Mouse (Mus musculus) v-Abl transformed pro-B cells (cell line): ENCODE measurements around the gene Wdr26.

Experiments used
- in situ Hi-C, 2 experiments: fragments of 400-800 bp; cut with MboI; formaldehyde crosslinking; loops; one replicate each; pipeline ENCODE4 v1.15.1; 2025; ENCODE audit not compliant: unreplicated experiment in 2 of 2

The Wdr26 gene

DNA sequence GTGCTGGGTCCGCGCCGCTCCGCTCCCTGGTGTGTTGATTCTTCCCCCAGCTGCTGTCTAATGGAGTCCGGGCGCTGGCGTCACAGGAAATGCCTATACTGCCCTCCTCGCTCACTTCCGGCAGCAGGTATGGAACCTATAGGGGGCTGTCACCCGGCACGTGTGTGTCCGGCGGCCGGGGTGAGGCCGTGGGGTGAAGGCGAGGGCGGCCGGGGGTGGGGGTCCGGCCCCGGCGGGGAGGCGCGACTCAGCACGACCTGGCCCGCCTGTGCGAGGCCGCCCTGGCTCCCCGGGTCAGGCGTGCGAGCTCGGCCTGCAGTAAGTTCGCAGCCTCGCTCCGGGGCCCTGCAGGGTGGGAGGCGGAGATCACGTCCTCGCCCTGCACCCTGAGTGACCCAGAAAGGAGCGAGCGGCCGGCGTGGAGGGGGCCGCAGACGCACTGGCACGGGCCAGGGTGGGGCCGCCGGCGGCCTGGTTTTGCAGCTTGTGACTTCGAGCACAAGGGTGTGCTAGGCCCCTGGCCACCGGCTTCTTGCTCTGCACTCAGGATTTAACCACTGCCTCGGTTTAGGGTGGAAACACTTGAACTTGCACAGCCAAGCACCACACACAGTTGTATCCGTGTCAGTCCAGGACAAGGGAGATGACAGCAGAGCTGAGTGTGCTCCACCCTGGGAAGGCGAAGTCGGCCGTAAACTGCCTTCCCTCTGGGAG, at the start of gene Wdr26:
TSS of gene Wdr26 (minus strand) at position 82 of the 714 bp plus-strand sequence.
- in situ Hi-C loops = no loop called here

DNA sequence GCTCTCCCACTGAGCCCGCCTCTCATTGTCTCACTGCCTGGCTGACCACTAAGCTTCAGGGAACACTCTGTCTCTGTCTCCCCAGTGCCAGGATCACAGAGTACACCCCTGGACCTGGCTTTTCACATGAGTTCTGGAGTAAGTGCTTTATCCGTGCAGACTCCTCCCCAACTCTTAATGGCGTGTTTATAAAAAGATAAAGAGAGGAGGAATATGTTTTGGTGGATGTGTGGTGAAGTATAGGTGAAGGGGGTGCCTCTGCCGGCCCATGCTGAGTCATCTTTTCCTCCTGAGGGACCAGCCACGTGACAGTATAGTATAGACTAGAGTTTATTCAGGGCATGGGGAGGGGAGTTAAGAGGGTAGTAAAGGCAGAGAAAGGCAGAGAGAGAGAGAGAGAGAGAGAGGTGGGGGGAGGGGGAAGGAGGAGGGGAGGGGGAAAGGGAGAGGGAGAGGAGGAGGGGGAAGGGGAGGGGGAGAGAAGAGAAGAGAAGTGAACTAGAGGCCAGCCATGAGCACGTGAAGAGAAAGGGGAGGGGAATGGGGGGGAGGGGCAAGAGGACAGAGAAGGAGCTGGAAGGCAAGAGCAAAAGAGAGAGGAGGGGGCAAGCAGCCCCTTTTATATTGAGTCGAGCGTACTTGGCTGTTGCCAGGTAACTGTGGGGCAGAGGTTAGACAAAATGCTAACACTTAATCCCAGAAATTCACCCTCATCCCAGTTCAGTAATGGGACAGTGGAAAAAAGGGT, 49.3 kb upstream of the Wdr26 start:
- in situ Hi-C loops = no loop called here

DNA sequence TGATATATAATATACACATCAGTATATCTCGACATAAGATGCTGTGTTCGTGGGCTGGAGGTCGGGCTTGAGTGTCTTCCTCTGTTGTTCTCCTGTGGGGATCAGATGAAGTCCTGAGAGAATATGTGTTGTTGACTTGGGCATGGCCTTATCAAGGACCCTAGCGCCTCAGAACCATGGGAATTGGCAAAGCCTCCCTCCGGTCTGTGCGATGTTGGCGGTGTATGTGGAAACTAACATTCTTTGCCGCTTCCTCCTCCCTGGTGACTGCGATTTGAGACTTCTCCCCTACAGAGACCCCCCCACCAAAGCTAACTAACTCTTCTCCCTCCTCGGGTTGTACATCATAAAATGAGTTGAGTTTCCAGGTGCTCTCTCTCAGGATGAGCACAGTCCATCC, 48.6 kb upstream of the Wdr26 start:
- in situ Hi-C loops = no loop called here

DNA sequence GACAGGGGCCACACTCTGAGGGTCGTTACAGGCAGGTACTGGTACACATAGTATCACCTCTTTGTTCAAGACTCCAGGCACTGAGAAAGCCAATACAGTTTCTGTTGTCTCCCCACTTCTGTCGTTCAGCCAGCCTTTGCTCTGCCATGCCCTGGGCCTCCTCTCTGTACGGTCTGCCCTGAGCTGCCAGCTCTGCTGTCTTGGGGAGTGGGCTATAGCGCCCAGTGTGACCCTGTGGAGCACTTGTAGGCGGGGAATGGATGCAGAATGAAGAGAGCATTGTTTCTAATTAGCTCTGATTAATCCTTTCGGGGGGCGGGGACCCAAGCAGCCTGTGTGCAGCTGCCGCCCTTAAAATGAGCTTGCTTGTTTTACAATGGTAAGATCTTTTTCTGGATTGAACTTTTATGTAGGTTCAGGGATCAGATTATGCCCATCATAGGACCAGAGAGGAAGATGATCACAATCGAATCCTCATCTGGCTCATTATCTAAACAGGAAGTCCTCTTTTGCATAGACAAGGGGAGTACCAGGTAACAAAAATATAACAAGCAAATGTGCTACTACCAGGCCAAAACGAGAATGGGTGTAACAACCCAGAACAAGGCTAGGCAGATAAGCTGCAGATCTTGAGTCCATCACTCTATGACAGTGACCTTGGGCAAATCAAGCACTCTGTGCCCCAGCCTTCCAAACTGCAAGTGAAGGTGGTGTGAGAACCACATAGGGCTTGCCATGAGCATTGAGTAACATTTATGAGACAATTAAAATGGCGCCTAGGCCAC, 48.0 kb upstream of the Wdr26 start:
- in situ Hi-C loops = loop anchor here in 1 of 2 experiments (10.0 kb wide), 1 partner anchor 265 kb away; no protein-coding TSS in a partner anchor

DNA sequence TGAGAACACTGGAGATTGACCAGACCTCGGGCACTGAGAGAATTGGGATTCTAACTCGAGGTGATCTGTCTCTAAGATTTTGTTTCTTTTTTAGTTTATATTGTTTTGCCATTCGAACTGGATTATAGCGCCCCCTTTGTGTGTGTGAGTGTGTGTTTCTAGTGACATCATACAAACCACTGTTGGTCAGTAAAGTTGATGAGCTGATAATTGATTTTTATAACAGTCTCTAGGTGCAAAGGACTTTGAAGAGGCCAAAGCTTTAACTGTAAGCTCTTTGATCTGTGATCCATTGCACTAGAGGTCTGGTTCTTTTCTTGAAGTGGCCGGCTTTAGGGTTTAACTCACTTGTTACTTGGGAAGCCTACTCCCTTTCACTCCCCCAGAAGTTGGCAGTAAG, 47.3 kb upstream of the Wdr26 start:
- in situ Hi-C loops = loop anchor here in 1 of 2 experiments (10.0 kb wide), 1 partner anchor 264 kb away; no protein-coding TSS in a partner anchor

DNA sequence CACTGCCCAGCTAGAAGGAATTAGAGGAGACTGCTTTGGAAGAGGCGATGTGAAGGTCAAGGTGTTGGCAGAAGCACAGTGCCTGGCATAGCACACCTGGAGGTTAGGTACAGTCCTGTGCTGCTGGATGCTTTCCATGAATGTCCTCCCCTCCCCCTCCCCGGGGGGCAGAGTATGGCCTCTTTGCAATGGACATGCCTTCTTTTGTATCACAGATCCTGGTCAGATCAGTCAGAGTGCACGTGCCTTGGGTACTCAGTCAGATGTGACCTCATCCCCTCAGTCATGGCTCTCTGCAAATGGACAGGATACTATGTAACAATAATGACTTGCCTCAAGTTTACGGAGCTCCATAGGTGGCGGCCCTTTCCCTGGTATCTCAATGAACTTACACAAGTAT, 46.8 kb upstream of the Wdr26 start:
- in situ Hi-C loops = loop anchor here in 1 of 2 experiments (10.0 kb wide), 1 partner anchor 264 kb away; no protein-coding TSS in a partner anchor

DNA sequence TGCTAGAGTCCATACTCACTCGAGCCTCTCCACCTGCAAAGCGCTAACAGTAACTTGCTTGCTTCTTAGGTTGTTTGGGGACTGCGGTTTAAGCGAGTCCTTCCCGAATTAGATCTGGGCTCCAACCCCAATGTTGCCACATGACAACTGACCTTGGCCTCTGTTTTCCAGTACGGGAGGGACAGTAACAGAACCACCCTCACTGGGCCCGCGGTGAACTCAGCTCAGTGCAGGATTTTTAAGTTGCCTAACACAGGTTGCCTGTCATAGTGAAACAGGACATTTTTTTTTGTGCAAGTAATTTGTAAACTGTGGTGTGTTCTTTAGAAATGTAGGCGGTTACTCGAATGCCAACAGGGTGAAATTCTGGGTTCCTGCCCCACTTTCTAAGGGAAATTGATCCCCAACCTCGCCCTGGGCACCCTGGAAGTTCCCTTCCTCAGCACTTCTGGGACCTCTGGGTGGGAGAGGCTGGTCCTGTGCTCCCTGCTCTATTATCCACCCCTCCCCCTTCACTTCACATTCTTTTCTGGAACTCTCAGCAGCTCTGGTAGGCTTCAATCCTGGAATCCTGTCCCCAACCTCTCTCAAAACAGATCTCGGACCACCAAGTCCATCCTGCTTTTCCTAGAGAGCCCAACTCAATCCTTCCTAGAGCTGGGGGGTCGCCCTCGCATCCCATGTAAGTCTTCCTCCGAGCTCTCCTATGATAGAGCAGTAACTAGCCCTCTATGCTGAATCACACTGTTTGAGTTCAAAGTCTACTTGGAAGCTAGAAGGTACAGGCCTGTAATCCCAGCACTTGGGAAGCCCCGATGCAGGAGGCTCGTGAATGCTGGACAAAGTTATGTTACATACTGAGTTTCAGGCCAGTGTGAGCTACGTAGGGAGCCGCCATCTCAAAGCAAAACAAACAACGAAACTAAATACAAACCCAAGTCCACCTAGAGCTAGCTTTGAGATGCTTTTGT, 46.1 kb upstream of the Wdr26 start:
- in situ Hi-C loops = loop anchor here in 1 of 2 experiments (10.0 kb wide), 1 partner anchor 263 kb away; no protein-coding TSS in a partner anchor

DNA sequence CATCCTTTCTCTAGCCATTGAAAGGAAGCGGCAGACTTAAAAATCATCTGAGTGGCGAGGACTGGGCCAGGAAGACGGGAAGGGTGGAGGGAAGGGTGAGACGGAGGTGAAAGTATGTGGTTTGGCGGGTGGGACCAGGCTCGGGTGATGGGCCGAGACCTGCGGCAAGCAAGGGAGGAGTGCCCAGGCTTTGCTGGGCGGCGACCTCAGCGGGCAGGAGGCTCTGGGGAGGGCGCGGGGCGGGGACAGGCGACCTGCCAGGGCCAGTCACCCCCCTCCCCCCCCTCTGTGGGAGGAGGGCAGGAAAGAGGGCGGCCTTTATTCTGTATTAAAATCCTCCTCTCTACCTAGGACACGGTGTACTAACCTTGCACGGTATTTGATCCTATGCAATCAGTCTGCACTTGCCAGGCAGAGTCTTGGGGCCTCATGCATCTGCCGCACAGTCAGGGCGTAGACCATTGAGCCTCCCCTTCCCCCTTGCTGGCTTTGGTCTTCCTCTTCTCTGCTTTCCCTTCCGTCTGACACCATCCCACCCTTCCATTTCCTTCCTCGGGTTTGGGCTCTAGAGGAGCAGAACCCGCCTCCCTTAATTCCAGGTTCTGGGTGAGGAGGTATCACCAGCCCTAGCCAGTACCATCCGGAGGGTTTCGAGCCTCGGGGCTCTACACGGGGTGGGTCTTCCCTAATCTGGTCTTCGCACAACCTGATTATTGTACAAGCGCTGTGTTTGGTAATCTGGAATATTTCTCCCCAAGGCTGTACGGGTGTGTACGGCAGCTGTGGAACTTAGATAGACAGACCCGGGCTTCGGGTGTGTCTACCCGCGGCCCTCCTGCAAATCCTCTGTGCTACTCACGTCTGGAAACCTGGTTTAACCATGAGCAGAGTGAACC, 45.1 kb upstream of the Wdr26 start:
- in situ Hi-C loops = loop anchor here in 1 of 2 experiments (10.0 kb wide), 1 partner anchor 262 kb away; no protein-coding TSS in a partner anchor

DNA sequence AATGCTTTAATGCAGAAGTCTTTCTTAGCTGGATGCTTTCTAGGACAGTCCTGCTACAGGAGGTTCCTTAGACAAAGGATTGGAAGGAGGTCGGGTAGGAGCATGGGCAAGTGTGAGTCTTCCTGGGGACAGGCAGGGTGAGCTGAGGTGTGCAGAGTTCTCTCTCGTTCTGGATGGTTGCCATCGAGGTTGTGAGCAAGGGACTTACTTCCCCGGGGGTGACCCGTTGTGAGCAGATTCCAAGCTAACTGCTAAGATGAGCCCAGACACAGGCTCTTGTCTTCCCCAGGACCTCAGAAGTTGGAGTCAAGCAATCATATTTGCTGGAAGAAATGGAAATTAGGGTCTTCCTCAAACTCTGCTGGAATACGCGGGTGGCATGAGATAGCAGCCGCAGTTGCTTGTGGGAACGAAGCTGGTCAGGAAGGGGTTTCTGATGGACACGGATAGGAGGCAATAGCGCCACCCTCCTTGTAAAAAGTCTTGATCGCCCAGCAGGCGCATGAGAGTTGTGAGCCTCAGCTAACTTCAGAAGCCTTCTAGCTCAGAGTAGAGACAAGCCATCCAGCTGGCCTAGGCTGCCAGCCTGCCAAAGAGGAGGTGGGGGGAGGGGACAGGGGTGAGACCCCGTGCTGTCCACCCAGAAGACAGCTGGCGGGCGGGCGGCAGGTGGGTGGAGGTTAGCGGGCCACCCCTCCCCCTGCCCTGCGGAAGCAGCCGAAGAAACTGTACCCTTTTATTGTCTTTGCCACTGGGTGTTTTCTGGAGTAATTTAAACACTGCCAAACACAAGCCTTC, 44.3 kb upstream of the Wdr26 start:
- in situ Hi-C loops = loop anchor here in 1 of 2 experiments (10.0 kb wide), 1 partner anchor 261 kb away; no protein-coding TSS in a partner anchor

DNA sequence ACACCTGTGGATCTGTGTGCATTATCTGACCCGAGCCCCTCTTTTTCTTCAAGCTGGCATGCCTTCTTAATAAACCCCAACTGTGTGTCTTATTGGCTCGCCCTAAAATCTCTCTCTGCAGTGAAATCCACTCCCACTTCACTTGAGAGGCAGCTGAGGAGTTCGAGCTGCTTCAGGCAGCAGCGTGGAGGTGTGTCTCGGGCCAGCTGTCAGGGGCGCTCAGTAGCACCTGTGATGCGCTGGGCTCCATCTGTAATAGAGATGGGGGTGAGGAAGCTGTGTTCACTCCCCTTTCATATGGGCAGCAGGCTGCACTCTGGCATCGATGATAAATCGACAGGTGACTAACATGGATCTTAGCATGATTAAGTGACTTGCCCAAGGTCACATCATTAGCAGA, 43.6 kb upstream of the Wdr26 start:
- in situ Hi-C loops = loop anchor here in 1 of 2 experiments (10.0 kb wide), 1 partner anchor 261 kb away; no protein-coding TSS in a partner anchor

DNA sequence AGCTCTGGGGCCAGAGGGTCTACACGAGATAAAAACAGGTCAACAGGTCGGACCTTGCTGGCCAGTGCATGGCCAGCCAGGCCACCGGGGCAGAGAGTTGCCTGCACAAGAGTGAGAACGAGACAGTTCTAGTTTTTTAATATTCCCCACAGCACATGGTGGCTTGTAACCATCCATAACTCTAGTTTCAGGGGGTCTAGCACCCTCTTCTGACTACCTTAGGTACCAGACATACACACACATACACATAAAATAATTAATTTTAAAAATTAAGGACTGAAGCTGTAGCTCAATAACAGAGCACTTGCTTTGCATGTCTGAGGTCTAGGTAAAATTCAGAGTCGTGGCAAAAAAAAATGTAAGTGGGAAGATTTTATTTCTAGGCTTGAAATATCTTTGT, 39.8 kb upstream of the Wdr26 start:
- in situ Hi-C loops = loop anchor here in 1 of 2 experiments (10.0 kb wide), 1 partner anchor 257 kb away; no protein-coding TSS in a partner anchor

DNA sequence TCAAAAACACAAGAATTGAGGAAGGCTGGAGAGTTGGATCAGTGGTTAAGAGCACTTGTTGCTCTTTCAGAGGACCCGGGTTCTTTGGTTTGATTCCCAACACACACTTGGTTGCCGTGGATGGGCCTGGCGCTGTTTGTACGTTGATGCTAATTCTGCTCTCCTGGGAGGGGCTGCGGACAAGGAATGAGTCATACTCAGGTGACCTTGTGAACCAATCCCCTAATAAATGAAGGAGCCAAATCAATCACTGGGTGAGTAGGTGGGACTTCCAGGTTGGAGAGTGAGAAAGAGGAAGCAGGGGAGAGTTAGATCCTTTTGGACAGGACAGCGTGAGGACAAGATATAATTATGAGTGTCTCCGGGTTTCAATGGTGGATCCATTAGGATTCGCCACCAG, 39.2 kb upstream of the Wdr26 start:
- in situ Hi-C loops = loop anchor here in 1 of 2 experiments (10.0 kb wide), 1 partner anchor 256 kb away; no protein-coding TSS in a partner anchor

DNA sequence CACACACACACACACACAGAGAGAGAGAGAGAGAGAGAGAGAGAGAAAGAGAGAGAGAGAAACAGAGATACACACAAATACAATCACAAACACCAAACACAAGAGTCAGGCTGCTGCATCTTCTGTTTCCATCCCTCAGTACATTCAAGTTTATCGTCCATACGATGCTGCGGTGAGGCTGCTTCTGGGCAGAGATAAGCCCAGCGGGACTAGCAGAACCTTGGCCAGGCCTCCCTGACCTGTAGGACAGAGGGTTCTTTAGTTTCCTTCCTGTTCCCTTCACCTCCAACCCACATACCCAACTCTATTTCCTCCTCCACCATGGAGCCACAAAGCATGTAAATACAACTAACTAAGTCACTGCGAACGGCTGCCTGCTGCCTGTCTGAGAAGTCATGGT, 37.7 kb upstream of the Wdr26 start:
- in situ Hi-C loops = loop anchor here in 1 of 2 experiments (25.0 kb wide), 1 partner anchor 362 kb away; the partner anchor contains the start of gene Lefty2

DNA sequence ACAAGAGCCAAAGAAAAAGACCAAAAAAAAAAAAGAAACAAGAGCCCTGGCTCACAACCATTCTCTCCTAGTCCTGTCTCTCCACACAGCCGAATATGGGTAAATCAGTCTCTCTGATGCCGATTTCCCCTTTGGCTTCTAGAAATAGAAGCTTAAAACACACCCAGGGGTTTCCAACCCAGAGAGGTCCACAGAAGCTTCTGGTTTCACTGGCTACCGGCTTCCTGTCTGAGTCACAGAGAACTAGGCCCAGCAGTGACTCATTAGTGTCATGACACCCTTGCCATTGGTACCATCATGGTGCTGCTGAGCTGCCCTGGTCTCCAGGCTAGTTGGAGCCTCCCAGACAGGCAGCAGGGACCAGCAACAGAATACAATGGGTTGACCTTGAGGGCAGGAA, 35.4 kb upstream of the Wdr26 start:
- in situ Hi-C loops = loop anchor here in 1 of 2 experiments (25.0 kb wide), 1 partner anchor 360 kb away; the partner anchor contains the start of gene Lefty2

DNA sequence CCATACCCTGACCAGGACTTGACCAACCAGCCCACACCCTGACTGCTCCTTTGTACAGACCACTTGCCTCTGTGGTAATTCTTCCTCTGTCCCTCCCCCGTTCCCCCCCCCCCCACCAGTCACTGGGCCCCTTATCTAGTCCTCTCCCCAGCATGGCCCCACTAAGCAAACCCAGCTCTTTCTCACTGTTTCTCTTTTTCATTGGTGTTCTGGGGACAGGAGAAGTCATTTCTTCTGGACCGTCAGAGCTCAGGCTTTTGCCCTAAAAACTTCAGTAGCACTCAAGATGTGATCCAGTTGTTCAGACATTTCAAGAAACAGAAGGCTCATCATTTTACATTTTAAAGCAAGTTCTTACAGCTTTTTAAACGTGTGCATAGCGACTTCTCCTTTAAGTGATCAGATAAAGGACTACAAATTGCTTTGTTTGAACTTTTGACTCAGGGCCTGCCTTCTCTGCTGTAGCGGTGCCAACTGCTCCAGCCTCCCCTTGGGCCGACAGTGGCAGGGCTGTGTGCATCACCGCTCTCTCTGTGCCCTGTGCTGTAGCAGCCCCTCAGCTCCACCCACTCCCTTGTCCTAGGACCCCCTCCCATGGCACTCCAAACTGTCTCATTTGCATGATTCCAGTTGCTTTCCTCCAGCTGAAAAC, 34.8 kb upstream of the Wdr26 start:
- in situ Hi-C loops = loop anchor here in 1 of 2 experiments (25.0 kb wide), 1 partner anchor 359 kb away; the partner anchor contains the start of gene Lefty2
